Mouse (Mus musculus): ENCODE data around the gene Mrfap1.

Mrfap1 gene

GRCm38 (mm10) chr5:36796296-36797014 lies at the start of gene Mrfap1:
Mrfap1 (minus strand) TSS chr5:36796772.
- DNase-seq (ENCODE audit: low read depth, low spot score), result peak; percentile 95

GRCm38 (mm10) chr5:36844490-36844889 lies 47.9 kb upstream of the Mrfap1 start:
- DNase-seq (ENCODE audit: low read depth, low spot score), result no peak

- DNase-seq (ENCODE audit: low read depth, low spot score), result no peak
Observed at GRCm38 (mm10) chr5:36841701-36842100, 45.1 kb upstream of the Mrfap1 start.

- no peak for DNase-seq (ENCODE audit: low read depth, low spot score)
Observed at GRCm38 (mm10) chr5:36840092-36840491, 43.5 kb upstream of the Mrfap1 start.

GRCm38 (mm10) chr5:36839602-36840001 lies 43.0 kb upstream of the Mrfap1 start:
- no peak for DNase-seq (ENCODE audit: low read depth, low spot score)

GRCm38 (mm10) chr5:36839032-36839431 lies 42.5 kb upstream of the Mrfap1 start:
- no peak for DNase-seq (ENCODE audit: low read depth, low spot score)

GRCm38 (mm10) chr5:36835933-36836332 lies 39.4 kb upstream of the Mrfap1 start:
- DNase-seq (ENCODE audit: low read depth, low spot score), result peak; percentile 79

GRCm38 (mm10) chr5:36831272-36831671 lies 34.7 kb upstream of the Mrfap1 start:
- no peak for DNase-seq (ENCODE audit: low read depth, low spot score)

GRCm38 (mm10) chr5:36829913-36830879 lies 33.6 kb upstream of the Mrfap1 start, which contains the start of gene Man2b2:
Man2b2 (minus strand) TSS chr5:36830653.
- peak; percentile 90 for DNase-seq (ENCODE audit: low read depth, low spot score)

GRCm38 (mm10) chr5:36829098-36829497 lies 32.5 kb upstream of the Mrfap1 start:
- DNase-seq (ENCODE audit: low read depth, low spot score), result no peak

GRCm38 (mm10) chr5:36822907-36823306 lies 26.3 kb upstream of the Mrfap1 start:
- DNase-seq (ENCODE audit: low read depth, low spot score), result no peak

- DNase-seq (ENCODE audit: low read depth, low spot score), result peak; percentile 31
Observed at GRCm38 (mm10) chr5:36820142-36820541, 23.6 kb upstream of the Mrfap1 start.

GRCm38 (mm10) chr5:36819742-36820141 lies 23.2 kb upstream of the Mrfap1 start:
- no peak for DNase-seq (ENCODE audit: low read depth, low spot score)

GRCm38 (mm10) chr5:36817738-36818137 lies 21.2 kb upstream of the Mrfap1 start:
- DNase-seq (ENCODE audit: low read depth, low spot score), result no peak

GRCm38 (mm10) chr5:36814554-36814953 lies 18.0 kb upstream of the Mrfap1 start:
- DNase-seq (ENCODE audit: low read depth, low spot score), result no peak

GRCm38 (mm10) chr5:36811413-36811812 lies 14.8 kb upstream of the Mrfap1 start:
- DNase-seq (ENCODE audit: low read depth, low spot score), result peak; percentile 75

- no peak for DNase-seq (ENCODE audit: low read depth, low spot score)
Observed at GRCm38 (mm10) chr5:36810634-36811033, 14.1 kb upstream of the Mrfap1 start.

- DNase-seq (ENCODE audit: low read depth, low spot score), result no peak
Observed at GRCm38 (mm10) chr5:36809123-36809522, 12.6 kb upstream of the Mrfap1 start.

GRCm38 (mm10) chr5:36807106-36807505 lies 10.5 kb upstream of the Mrfap1 start:
- no peak for DNase-seq (ENCODE audit: low read depth, low spot score)

- no peak for DNase-seq (ENCODE audit: low read depth, low spot score)
Observed at GRCm38 (mm10) chr5:36797291-36797690, 719 bp upstream of the Mrfap1 start.

- peak; percentile 40 for DNase-seq (ENCODE audit: low read depth, low spot score)
Observed at GRCm38 (mm10) chr5:36795647-36796295, 801 bp downstream of the Mrfap1 start.

GRCm38 (mm10) chr5:36791861-36792260 lies 4.7 kb downstream of the Mrfap1 start:
- DNase-seq (ENCODE audit: low read depth, low spot score), result no peak
